Mouse (Mus musculus) heart, adult 2 months (tissue): ENCODE data around the gene Tnfrsf4.

ENCODE experiments used
- CTCF ChIP-seq: fragments of 200-600 bp; IDR thresholded peaks from 2 replicates; pipeline ENCODE4 v1.8.1; 2022; ENCODE audit warnings: antibody characterized with exemption, mild to moderate bottlenecking, moderate library complexity
- EP300 ChIP-seq: fragments of 200-500 bp; IDR thresholded peaks from 2 replicates; pipeline ENCODE4 v1.6.1; 2011; ENCODE audit warnings: low read depth, low read length, control low read depth; ENCODE audit not compliant: insufficient read depth
- POLR2A ChIP-seq: fragments of 200-500 bp; IDR thresholded peaks from 2 replicates; pipeline ENCODE4 v1.6.1; 2011; ENCODE audit warnings: mild to moderate bottlenecking, low read depth, low read length, control low read depth; ENCODE audit not compliant: insufficient read depth

- TF ChIP-seq POLR2A (no peak), CTCF (no peak), EP300 (no peak)
Observed at GRCm38 (mm10) chr4:156054130-156054529, 40.5 kb downstream of the Tnfrsf4 start.
